Mouse (Mus musculus): ENCODE results near the gene Hand2.

Gene Hand2

DNA sequence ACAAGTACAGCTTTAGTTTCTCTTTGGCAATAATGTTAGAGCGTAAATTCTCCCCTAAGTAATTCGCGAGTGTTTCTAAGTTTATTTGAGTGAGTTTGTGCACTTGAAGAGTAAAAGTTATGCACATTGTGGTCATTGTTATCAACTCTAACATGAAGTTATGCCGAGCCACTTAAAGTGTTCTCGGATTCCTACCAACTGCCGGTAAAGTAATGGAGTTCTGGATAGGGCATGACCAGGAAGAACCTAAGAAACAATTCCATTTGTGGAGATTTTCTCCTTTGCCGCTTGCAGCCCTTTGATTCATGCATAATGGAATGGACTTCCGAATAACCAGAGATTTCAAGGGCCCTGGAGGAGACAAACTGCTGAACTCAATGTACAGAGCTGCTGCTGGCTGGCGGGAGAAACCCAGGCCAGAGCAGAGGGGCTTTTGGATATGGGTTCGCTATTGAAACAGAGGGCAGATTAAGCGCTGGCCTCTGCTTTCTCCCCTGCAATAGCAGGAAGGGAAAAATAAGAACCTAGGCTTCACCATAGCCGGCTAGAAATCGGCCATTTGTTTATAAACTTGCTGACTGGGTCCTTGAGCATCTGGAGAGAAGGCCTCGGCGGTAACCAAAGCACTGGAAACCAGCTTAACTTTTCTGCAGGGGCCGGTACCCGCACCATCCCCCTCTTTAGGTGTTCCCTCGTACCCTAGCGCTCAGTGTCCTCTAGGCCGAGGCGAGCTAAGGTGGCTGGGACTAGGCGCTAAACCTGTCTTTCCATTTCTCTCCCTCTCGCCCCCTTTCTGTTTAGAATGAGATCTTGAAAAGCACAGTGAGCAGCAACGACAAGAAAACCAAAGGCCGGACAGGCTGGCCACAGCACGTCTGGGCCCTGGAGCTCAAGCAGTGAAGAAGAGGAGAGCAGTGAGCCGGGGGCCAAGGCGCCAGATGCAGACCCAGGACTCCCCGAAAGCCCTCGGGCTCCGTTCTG lies 2.5 kb downstream of the Hand2 start:
- intact Hi-C loops (cut with DNase I): no loop called here

DNA sequence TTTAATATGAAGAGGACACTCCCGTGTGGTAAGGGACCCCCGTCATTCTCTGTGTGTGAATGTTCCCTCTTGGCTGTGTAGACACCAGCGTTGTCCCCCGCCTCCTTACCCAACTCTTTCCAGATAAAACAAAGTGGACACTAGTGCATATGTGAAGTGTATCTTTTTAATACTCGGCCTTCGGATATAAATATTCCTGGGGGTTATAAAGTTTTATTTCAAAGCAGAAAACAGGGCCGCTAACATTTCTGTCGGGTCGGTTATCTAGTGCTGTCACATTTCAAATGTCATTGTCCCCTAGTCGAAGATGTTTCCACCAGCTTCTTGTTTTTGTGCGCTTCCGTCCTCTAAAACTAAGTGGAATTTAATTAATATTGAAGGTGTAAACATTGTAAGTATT lies 3.3 kb downstream of the Hand2 start:
- intact Hi-C loops (cut with DNase I): no loop called here

DNA sequence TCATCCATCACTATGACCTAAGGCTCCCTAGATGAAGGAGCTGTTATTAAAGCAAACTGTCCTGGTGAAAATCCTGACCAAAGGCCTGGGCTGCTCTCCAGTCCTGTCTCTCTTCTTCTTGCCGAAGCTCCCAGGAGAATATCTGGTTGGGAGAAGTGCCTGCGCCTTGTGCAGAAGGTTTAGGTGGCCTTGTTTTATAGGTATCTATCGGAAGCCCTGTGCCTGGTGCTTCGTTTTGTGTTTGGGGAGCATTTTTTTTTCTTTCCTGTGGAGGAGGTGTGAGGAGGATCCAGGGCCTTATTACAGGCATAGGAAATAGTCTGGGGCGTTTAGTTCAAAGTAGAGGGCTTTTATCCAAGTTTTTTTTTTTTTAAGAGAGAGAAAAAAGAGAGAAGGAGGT lies 3.9 kb downstream of the Hand2 start:
- intact Hi-C loops (cut with DNase I): no loop called here

DNA sequence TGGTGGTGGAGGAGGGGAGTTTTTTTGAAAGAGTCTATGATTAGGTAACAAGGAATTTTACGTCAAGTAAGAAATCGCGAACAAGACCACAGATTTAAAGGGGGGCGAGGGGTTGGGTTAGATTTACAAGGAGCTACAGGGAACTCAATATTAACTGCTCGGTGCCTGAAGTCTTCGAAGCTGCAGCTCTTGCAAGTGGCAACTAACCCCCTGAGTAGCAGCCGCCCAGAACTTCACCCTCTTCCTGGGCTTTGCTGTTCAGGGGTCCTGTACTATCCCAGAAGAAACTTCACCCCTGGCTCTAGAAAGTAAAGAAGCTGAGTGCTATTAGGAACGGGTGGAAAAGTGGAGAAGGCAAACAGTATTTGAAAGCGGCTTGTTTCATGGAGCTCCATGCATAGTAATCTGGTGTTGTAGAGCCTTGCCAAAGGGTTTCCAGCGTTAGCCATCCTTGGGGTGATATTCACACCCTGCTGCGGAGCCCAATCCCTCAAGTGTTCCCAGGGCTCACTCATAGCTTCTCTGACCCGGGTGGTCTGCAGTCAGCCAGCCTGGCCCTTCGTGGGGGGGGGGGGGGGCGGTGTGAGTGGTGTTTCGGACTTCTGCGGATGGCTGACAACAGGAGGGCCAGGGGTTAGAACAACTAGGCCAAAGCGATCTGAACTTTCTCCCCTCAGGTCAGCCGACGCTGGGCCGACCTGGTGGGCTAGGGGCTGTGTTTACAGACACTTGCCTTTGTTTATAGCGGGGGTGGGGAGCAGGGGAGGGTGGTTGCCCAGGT lies 4.5 kb downstream of the Hand2 start:
- intact Hi-C loops (cut with DNase I): no loop called here

DNA sequence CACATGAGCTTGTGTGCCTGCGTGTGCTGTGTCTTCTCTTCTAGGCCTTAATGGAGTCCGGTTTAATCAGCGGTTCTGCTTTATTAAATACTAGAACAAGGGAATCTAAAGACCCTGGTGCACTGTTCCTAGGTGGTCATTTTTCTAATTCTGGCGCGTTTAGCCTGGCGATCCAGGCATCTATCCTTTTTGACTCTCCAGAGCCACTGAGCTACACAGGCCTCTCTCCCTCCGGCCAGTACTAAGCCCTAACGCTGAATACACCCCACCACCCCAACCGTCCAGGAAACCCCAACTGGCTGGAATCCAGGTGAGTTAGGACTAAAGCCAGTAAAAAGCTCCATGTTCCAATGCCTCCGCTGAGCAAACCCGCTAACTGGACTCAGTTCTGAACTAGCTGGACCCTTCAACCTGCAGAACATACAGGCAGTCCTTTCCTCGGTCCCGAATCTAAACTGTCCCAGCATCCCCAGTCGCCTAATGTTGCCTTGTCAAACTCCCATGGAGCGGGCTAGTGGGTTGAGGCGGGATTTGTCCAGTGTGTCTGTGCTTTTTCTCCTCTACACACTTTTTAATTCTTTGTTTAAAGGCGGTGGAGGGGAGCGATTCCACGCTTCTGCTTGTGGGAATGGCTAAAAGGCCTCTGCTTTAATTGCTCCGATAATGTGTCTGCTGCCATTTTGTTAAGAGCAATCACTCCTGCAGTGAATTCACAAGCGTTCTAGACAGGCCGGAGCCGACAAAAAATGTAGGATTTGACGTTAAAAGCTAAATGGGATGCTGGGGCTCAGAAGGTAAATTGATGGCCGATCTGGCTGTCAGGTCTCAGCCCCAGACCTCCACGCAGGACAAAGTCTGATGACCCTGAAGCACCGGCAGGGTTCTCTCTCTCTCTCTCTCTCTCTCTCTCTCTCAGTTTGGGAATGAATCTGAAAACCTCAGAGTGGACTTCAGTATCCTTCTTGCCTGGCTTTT lies 5.6 kb downstream of the Hand2 start:
- intact Hi-C loops (cut with DNase I): no loop called here

DNA sequence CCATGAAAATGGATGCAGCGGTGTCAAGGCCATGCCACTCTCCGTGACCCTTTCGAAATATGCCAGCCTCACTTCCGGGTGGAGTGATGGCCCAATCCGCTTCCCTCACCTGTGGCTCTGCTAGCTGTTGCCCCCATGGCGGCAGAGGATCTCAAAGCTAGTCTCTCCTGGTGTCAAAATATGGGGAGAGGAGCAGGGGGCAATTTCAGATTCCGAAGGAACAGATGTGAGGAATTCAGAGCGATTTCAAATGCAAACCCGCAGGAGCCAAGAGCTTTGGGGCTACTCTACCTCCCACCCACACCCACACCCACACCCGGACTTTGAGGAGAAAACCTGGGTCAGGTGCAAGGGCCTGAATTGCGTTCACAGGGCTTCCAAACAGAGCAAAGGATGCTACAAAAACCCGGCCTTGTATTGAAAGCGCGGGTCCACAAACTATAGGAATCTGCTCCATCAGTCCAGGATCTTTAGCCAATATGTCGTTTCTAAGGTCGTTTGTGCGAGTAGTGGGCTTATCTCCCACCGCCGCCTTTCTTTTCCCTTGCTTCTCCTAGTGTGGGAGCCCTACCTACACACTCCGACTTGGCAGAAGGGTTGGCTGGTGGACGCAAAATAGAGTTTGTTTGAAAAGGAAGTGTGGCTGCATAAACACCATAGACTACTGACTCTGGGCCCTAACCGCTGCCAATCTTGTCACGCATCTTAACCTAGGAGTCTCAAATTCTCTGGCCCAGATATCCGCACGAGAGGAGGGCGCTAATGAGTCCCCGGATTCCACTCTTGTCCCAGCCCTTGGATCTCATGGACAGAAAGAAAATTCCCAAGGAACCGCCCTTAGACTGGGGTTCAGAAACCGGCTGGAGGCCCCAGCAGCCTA lies 6.7 kb downstream of the Hand2 start:
- intact Hi-C loops (cut with DNase I): no loop called here

DNA sequence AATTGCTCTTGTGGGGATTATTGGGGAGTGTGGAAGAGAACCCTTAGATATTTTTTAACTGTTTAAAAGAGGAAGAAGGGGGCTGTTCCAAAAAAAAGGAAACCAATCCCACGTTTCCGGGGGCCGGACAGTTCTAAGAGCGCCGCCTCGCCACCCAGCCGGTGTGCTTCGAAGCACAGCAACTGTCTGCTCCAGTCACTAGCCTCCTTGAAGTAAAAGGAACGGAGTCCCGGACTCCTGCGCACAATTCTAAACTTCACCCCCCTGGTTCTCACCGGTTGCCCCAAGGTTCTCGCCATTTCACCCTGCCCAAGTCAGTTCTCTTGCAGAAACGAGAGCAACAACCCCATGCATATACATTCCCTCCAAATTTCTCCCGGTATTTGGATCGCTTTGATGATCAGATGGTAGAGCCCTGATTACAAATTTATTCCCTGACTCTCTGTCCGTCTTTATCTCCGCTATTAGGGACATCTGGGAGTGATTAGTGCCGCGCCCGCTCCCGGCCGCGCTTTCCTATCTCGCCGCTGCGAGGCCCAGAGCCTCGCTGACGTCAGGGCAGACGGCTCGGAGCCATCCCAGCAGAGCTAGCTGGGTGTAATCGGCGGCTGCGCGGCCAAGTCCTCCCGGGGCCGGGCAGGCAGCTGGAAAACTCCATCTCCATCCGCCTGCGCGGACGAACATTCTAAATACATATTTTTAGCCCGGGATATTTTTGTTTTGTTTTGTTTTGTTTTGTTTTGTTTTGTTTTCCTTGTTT lies 7.6 kb downstream of the Hand2 start:
- intact Hi-C loops (cut with DNase I): no loop called here

DNA sequence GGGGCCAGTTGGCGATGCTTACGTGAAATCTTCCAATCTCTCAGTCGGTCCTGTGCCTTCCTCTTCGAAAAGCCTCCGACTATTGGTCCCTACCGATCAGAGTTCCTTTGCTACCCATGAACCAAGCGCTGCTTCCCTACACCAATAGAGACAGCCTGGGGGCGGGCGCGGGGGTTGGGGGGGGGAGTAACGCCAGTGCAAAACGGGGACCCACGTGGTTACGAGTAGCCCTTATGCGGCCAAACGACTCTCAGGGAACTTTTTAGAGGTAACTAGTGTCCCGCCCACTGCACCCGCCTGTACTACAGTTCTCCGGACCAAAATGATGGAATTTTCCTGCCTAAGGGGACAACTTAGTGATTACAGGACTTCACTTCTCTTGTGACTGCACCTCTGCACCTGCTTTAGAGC lies 8.2 kb downstream of the Hand2 start:
- intact Hi-C loops (cut with DNase I): no loop called here

DNA sequence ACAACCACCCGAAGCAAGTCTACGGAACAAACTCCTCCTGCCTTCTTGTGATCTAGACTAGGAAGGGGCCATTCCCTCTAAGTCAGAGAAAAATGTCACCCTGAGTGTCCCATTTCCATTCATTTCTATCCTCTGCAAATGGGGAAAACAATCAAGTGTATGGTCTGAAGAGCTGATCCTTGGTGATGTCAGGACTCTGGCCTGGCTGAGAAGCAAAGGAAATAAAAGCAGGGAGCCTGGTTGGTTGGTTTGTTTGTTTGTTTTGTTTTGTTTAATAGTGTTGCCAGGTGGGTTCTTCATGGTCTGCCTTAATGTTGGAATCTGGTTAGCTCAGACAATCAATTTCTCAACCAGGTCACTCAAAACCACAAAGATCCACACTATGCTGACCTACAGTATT lies 9.3 kb downstream of the Hand2 start:
- intact Hi-C loops (cut with DNase I): no loop called here

DNA sequence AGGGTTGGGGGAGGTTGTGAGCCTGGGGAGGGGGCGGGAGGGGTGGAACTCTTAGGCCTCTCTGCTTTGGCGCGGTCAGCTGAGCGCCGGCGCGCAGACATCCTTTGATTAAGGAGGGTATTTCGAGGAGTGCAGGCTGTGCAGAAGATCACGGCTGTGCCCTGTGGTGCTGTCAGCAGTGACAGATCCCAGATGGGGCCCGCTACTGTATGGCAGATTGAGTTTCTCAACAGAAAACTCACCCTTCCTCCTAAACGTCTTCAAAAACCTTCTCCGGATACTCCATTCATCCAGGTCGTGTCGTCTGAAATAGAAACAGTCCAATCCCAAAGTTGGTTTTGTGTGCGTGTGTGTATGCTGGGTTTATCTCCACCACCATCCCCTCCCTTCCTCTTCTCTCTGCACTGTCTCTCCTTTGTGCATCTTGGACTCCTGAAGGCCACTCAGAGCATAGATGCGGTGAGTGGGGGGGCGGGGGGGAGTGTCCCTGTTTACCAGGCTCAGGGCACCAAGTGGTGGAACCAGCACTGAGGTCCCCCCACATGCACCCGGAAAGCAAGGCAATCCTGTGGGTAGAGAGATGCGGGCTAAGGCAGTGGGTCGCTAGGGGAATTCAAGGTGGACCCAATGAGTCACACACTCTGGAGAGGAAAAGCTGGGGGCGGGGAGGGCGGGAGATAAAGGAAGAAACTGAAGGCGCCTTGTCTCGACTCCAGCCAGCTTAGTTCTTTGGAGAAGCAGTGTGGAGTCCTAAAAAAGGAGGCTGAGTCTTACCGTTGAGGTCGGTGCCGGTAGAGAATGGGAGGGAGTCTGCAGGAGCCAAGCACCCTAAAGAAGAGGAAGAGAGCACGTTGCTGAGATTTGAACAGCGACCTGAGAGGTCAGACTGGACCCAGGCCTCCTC lies 11.2 kb downstream of the Hand2 start:
- intact Hi-C loops (cut with DNase I): no loop called here

DNA sequence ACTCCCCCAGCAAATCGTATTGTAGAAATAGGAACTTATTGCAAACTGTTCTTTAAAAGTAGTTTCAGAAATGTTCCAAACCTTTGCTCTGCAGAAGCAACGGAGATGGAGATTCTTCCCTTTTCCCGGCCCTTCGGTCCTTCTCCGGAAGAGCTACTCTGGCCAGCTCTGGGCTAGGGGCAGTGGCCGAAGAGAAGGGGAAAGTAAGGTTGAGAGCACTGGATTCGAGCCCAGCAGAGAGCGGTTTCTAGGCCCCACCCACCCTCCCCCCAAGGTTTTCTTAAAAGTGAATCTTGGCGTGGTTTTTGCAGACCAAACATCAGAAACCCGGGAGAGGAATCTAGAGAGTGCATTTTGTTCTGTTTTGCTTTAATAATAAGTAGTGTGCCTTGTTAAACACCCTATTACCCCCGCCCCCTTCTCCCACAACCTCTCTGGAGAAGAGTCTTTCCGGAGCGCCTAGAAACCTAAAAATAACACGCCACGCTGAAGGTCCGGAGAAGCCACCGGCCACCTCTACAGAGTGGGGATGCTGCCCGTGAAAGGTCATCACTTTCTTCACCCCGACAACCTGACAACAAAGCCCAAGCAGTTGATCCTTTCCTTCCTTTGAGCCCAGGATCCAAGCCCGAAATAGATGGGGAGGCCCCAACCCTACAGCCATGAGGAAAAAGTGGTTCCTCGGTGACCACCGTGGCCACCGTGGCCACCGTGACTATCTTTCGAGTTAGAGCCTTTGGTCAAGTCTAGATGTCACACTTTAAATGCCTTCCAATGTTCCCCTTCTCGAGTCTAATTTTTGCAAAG lies 12.1 kb downstream of the Hand2 start:
- intact Hi-C loops (cut with DNase I): no loop called here

DNA sequence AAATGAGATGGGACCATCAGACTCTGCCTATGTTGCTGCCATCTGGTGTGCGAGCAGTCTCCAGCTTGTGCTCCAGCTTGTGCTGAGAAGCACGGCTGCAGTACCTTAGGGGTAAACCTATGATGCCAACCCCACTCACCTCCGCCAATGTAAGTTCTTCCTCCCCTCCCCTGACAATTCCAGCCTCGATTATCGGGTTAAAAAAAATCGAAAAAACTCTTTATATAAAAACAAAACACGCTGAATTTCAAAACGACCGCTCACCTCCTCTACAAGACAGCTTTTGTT lies 12.6 kb downstream of the Hand2 start:
- intact Hi-C loops (cut with DNase I): no loop called here

DNA sequence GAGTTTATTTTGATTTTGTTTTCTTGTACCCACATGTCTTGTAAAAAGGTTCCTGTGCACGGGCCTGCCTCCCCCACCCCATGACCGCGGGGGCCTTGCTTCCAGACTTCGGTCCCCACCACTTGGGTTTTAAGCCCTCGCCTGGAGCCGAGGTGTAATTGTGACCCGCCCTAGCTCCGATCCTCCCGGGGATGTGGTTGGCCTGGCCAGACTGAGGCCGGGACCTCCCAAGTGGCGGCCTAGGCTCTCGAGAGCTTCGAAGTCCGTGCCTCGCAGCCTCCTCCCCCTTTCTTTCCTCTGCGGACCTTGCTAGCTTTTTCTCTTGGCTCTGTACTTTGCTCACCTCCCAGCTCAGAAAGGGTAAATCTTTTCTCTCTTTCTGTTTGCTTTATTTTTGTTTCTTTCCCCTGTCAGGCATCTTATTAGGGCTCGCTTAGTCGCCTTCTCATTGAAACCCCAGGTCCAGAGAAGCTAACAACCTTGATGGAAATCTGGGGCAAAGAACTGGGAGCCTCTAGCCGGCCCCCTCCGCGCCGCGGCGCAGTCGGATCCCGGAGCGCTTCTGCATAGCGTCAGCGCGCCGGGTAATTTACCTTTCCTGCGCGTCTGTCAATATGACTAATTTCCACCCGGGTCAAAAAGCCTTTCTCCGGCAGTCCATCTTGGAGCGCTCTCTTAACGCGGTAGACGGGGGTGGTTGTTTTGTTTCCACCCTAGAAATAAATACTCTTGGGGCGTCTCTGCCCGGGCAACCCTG lies 13.2 kb downstream of the Hand2 start:
- intact Hi-C loops (cut with DNase I): no loop called here

DNA sequence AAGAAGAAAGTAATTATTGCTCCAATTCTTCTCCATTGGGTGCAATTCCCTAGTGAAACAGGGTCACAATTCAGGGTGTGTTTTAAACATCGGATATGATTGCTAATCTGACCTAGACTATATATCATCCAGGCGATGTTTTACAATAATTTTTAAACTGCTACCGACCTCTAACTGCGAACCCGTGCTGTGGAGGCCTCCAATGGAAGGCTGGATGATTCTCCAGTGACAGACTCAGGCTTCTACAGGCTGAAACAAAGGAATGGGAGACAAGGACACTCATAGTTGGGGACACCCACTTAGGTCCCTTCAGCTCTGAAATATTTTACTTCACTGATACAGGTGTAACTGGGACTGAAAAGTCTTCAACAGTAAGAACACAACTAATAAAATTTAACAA lies 13.9 kb downstream of the Hand2 start:
- intact Hi-C loops (cut with DNase I): no loop called here

DNA sequence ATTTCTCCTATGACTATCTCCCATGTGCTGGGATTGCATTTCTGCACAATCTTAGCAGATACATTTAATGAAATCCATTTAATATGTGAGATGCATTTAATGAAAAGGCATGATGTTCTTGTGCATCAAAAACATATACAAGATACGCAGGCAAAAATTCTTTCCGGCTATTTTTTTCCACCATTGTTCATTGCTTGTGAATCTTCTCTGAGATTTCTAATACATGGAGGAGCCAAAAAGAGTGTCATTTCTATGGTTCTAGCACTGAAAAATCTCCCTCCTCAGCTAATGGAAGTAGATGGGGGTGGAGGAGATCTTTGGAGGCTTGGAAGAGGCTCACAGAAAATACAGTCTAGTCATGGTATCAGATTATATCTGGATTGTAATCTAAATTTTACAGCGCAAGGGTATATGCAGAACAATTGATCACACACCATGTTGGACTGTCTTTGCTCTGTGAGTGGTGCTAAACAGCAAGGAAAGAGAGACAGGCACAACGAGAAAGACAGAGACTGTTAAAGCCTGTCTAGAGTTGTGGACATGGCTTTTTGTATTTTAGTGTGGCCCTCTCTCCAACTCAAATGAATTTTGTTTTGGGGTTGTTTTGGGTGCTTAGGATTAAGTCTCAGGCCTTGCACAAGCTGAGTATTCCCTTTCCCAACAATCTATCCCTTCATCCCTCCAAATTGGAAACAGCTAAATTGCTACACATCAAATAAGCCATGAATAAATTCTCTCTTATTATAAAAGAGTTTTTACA lies 16.7 kb downstream of the Hand2 start:
- intact Hi-C loops (cut with DNase I): no loop called here

All from adrenal gland (tissue).